Mouse (Mus musculus) natural killer cell, adult 2 months (primary cell): ENCODE measurements around the gene Vmn1r196.
"Not testable (repeated sequence)": the region's sequence is repeated elsewhere in the genome, so short reads cannot be mapped to it uniquely, and the experiment has no call there.

Experiments
- DNase-seq, 2 experiments: peaks; one replicate each; pipeline ENCODE4 v3.0.0; 2022; ENCODE audit warnings: low spot score in 2 of 2

The Vmn1r196 gene

GRCm38 (mm10) chr13:22289620-22290019 is at the start of gene Vmn1r196:
Gene Vmn1r196 (plus strand): TSS chr13:22289920.
- DNase-seq = no peak

DNA sequence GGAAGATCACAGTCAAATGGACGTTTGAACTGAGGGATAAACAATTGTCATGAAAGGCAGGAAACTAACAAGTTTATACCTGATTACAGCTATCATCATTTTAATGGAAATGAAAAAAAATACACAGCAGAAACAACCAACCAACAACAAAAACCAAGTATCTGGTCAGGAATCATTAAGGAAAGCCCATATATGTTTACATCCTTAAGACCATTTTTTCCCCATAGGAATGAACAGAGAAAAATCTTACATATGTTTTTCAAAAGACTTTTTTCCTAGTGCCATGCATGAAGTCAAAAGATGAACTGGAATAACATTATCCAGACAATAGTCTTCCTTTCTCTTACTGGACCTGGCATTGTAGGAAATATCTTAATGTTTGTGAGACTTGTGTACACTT is 45.8 kb upstream of the Vmn1r196 start, which contains the start of gene Vmn1r194:
TSS of gene Vmn1r194 (plus strand) at position 301 of the 400 bp plus-strand sequence.
- no peak for DNase-seq

DNA sequence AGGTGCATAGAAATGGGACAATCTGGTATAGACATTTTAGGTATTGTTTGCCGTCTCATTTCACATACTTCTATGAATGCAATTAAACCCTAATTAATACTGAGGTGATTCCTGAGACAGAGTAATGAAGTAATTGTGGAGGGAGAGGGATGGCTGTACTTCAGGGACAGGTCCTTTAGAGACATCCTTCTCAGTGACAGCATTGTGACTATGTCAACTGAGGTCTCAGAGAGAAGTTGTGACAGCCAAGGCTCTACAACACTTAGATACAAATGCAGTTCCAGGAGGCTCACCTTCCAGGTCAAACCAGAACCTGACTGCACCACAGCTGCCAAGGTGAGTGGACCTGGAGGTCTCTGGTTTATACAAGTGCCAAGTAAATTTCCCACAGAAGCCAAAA is 19.5 kb upstream of the Vmn1r196 start, which contains the start of gene Vmn1r195:
TSS of gene Vmn1r195 (plus strand) at position 301 of the 400 bp plus-strand sequence.
- not testable (repeated sequence) for DNase-seq

GRCm38 (mm10) chr13:22271721-22272120 is 18.0 kb upstream of the Vmn1r196 start:
- DNase-seq = no peak

DNA sequence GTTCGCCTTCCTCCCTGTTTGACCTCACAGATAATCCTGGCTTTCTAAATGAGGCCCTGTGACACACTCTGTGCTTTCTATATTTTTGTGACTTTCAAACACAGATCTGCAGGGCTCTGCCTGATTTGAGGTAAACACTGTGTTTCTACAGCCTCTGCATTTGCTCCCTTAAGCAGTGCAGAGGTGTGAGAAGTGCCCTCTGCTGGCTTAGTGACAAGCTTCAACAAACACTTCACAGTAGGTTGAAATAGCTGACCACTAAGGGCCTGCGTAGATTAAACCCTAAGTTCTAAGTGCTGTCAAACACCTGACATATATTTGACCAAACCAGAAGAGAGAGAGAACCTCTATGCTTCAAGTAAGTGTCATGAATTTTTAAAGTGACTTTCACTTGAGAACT is 5.1 kb upstream of the Vmn1r196 start:
- DNase-seq = no peak

DNA sequence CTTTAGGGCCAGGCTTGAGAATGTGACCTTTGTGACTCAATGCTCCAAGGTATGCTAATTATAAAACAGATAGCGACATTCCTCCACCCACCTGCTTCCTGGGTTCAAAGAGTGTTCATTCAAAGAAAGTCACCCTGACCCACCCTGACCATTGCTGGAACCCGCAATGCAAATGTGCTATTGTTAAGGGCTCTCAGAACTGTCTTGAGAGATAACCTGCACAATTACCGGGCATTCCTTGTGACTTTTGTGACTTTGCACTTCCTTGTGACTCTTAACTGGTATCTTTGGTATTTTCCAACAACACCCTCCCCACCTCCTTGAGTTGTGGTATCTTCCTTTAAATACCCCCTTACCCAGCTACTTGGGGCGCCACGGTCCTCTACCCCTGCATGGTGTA is 18.4 kb downstream of the Vmn1r196 start:
- DNase-seq = not testable (repeated sequence)

DNA sequence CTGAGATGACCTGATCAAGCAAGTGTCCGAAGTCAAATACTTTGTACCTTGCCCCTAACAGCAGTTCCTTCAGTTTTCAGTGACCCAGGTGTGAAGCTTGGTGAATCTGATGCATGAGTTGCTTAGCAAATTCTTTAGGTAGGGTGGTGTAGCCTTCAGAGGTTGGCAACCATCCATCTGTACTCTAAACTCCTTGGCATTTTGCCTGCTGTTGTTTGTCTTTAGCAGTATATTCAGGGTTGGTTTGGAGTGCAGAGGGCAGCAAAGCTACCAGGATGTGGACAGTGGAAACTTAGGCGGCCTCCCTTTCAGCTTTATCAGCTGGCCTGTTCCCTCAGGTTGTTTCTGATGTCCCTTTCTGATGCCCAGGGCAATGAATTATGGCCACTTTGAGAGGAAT is 25.6 kb downstream of the Vmn1r196 start:
- no peak for DNase-seq

DNA sequence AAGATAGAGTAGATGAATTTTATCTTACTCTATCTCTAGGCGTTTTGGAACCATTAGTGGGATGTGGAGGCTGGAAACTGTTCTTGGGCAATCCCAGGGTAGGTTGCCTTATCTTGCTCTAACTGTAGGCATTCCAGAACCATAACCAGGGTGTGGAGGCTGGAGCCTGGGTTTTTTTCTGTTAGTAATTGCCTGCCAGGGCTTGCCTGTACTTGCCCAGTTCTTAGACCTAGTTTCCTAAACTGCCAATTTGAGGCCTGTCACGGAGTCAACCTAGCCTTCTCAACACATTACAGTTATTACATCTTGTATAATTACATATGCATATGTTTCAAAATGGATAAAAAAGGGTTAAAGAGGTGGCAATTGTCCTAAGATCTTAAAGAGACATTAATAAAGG is 27.6 kb downstream of the Vmn1r196 start:
- no peak for DNase-seq

DNA sequence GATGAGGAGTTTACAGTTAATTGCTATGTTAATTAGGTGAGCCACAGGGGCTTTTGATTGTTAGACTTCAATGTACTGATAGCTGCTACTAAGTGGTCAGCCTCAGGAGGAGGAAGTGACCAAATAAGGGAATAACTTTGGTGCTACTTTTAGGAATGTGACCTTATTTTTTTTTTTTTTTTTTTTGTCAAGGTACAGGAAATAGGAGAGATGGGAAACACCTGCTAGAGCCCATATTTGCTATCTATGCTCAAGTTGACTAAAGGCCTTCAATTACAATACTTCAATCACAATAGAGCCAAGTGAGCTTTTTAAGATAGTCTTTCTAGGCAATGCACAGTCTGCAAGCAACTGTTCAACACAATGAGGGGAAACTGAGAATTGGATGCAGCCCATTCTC is 30.4 kb downstream of the Vmn1r196 start:
- DNase-seq = no peak

DNA sequence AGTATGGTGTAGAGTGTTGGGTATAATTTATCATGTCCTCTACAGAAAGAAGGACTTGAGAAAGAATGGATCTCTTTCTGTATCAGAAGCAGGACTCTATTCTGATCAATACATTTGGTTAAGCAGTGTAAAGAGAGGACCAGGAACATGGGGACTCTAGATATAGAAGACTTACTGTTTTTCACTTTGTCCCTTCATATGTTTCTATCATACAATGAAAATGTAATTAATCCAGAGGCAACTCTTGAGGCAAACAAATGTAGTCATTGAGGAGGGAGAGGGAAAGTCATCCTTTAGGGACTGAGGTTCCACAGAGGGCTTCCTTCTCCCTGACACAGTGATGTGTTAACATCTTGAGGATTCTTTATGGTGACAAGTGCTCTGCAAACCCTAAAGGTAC is 34.6 kb downstream of the Vmn1r196 start, which contains the start of gene Vmn1r197:
TSS of gene Vmn1r197 (plus strand) at position 301 of the 400 bp plus-strand sequence.
- no peak for DNase-seq

DNA sequence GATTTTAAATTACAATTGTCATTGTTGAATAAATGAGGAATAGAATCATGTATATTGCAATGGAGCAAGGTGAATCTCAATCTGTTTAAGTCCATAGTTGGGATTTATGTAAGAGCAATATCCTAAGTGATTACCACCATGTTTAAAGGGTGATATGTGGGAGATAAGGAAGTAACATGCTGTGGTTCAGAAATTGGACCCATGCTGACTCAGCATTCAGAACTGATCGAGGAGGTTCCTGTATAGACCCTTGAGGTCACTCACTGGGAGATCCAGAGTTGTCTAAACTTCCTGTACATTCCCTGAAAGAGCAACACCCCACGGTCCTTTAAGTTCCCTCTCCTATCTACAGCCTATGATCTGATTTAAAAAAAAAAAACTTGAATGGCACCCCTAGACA is 43.5 kb downstream of the Vmn1r196 start:
- DNase-seq = no peak

- no peak for DNase-seq
Observed at GRCm38 (mm10) chr13:22335565-22335964, 45.8 kb downstream of the Vmn1r196 start.
